Mouse (Mus musculus) hindbrain, embryonic 11.5 days (tissue): ENCODE measurements around the gene Zcwpw1. TPM values are rescaled to one million over a fixed set of nuclear protein-coding genes. Genes with fewer than 3 reads are reported as not detected.

ENCODE experiments used
- ATAC-seq: fragments of 200-750 bp; cut with Nextera tagmentation; 2 replicates; pipeline ENCODE4 v1.8.0; 2017; ENCODE audit warnings: mild to moderate bottlenecking, moderate TSS enrichment, moderate library complexity; ENCODE audit not compliant: low FRiP score
- DNase-seq: peaks from one replicate; pipeline ENCODE4 v3.0.0-alpha.2; 2015; ENCODE audit warnings: low spot score
- H3K27ac ChIP-seq: fragments of 300-500 bp; sonication (generic); 2 replicates; pipeline ENCODE4 v1.5.1; 2014; ENCODE audit warnings: mild to moderate bottlenecking, low read depth, low read length
- H3K27me3 ChIP-seq: fragments of 300-500 bp; sonication (generic); 2 replicates; pipeline ENCODE4 v1.6.1; 2014; ENCODE audit warnings: mild to moderate bottlenecking, low read length, moderate library complexity, mixed read lengths; ENCODE audit not compliant: control insufficient read depth, insufficient read depth
- H3K36me3 ChIP-seq: fragments of 300-500 bp; sonication (generic); 2 replicates; pipeline ENCODE4 v1.6.1; 2014; ENCODE audit warnings: mild to moderate bottlenecking, low read length, moderate library complexity, mixed read lengths; ENCODE audit not compliant: control insufficient read depth, insufficient read depth
- H3K4me1 ChIP-seq: fragments of 300-500 bp; sonication (generic); replicated peaks from 2 replicates; pipeline ENCODE4 v1.6.1; 2014; ENCODE audit warnings: low read length, mixed read lengths; ENCODE audit not compliant: control insufficient read depth, insufficient read depth
- H3K4me2 ChIP-seq: fragments of 300-500 bp; sonication (generic); replicated peaks from 2 replicates; pipeline ENCODE4 v1.6.1; 2014; ENCODE audit warnings: mild to moderate bottlenecking, low read depth, low read length
- H3K4me3 ChIP-seq: fragments of 300-500 bp; sonication (generic); 2 replicates; pipeline ENCODE4 v1.5.1; 2014; ENCODE audit warnings: low read depth, low read length
- H3K9ac ChIP-seq: fragments of 300-500 bp; sonication (generic); 2 replicates; pipeline ENCODE4 v1.6.1; 2014; ENCODE audit warnings: low read depth, low read length
- H3K9me3 ChIP-seq: fragments of 300-500 bp; sonication (generic); 2 replicates; pipeline ENCODE4 v1.6.1; 2016; ENCODE audit warnings: low read length; ENCODE audit not compliant: control insufficient read depth
- WGBS: fragments of 180-500 bp; shearing (Covaris S2); extraction: QIAGEN DNeasy Blood & Tissue Kit; methylation state at CpG from one replicate; pipeline ENCODE4 v1.1.7; 2014; 5-methylcytosine and 5-hydroxymethylcytosine counted together
- polyA plus RNA-seq: library from polyadenylated mRNA; unstranded; fragments of >200 nt; fragmentation: Nextera tagmentation; extraction: Ambion mirVana; gene quantifications from 2 replicates; pipeline ENCODE4 v1.2.1, GENCODE M21; 2014

The Zcwpw1 gene
- polyA plus RNA-seq, result 13.5 and 17.2 TPM in 2 replicates

- Histone ChIP-seq H3K4me3 (peak within 1 kb of the TSS; percentile 86), H3K4me2 (peak within 1 kb of the TSS; percentile 87), H3K9me3 (no peaks in the 10 kb centered on the region), H3K27ac (peak within 1 kb of the TSS; percentile 99), H3K4me1 (peaks cover 21% of the 10 kb centered on the region), H3K9ac (peak within 1 kb of the TSS; percentile 94), H3K36me3 (peaks cover 3% of the 10 kb centered on the region; the same call in 1 of the 2 replicates), H3K27me3 (no peaks in the 10 kb centered on the region)
- peak; percentile 63 for ATAC-seq
- WGBS, result under 1% methylated on average over 48 of the region's 48 CpGs
- peak; percentile 98 for DNase-seq
Measured at GRCm38 (mm10) chr5:137787151-137787928, at the start of gene Zcwpw1, which contains the start of gene Mepce. Gene Zcwpw1 (plus strand): TSS chr5:137787798. Gene Mepce (minus strand): TSS chr5:137787655.

- Histone ChIP-seq H3K4me3 (no peak overlapping the region; the same call in 1 of the 2 replicates), H3K9me3 (no peaks in the 10 kb centered on the region), H3K36me3 (no peaks in the 10 kb centered on the region), H3K27me3 (no peaks in the 10 kb centered on the region), H3K4me2 (peak overlapping the region; percentile 15; the same call in 1 of the 2 replicates), H3K9ac (0 out of 2 replicates have a peak overlapping the region, but pooled peaks have one; percentile 20), H3K27ac (no peak overlapping the region; the same call in 1 of the 2 replicates), H3K4me1 (peaks cover 26% of the 10 kb centered on the region)
- WGBS, result 52% methylated on average over 5 of the region's 5 CpGs
- DNase-seq (no peak), ATAC-seq (no peak)
Measured at GRCm38 (mm10) chr5:137738516-137738915, 49.1 kb upstream of the Zcwpw1 start.

GRCm38 (mm10) chr5:137739471-137739870, 48.1 kb upstream of the Zcwpw1 start:
- Histone ChIP-seq H3K4me1 (peaks cover 22% of the 10 kb centered on the region), H3K9me3 (no peaks in the 10 kb centered on the region), H3K27ac (peak overlapping the region; percentile 4; the same call in 1 of the 2 replicates), H3K27me3 (no peaks in the 10 kb centered on the region), H3K4me3 (peak overlapping the region; percentile 62), H3K36me3 (no peaks in the 10 kb centered on the region), H3K9ac (peak overlapping the region; percentile 60), H3K4me2 (peak overlapping the region; percentile 92)
- DNase-seq (no peak), ATAC-seq (no peak)
- 51% methylated on average over 9 of the region's 9 CpGs for WGBS

GRCm38 (mm10) chr5:137740506-137740905, 47.1 kb upstream of the Zcwpw1 start:
- Histone ChIP-seq H3K4me2 (peak overlapping the region; percentile 92), H3K4me1 (peaks cover 12% of the 10 kb centered on the region), H3K27ac (peak overlapping the region; percentile 48; the same call in 1 of the 2 replicates), H3K36me3 (no peaks in the 10 kb centered on the region), H3K4me3 (peak overlapping the region; percentile 62), H3K9me3 (no peaks in the 10 kb centered on the region), H3K27me3 (no peaks in the 10 kb centered on the region), H3K9ac (peak overlapping the region; percentile 68)
- WGBS, result 9% methylated on average over 10 of the region's 11 CpGs
- DNase-seq, result no peak
- 0 out of 2 replicates have a peak, but pooled peaks have one; percentile 17 for ATAC-seq

GRCm38 (mm10) chr5:137741023-137741931, 46.3 kb upstream of the Zcwpw1 start, which contains the start of gene Nyap1:
Gene Nyap1 (minus strand): TSS chr5:137741607.
- no peaks in the 10 kb centered on the region for H3K9me3 ChIP-seq
- H3K9ac ChIP-seq, result peak within 1 kb of the TSS; percentile 68
- under 1% methylated on average over 57 of the region's 71 CpGs for WGBS
- H3K27ac ChIP-seq, result peak within 1 kb of the TSS; percentile 48; the same call in 1 of the 2 replicates
- H3K4me3 ChIP-seq, result peak within 1 kb of the TSS; percentile 62
- no peaks in the 10 kb centered on the region for H3K36me3 ChIP-seq
- H3K4me1 ChIP-seq, result peaks cover 12% of the 10 kb centered on the region
- ATAC-seq (peak; percentile 87), DNase-seq (peak; percentile 92)
- peak within 1 kb of the TSS; percentile 92 for H3K4me2 ChIP-seq
- H3K27me3 ChIP-seq, result no peaks in the 10 kb centered on the region

- Histone ChIP-seq H3K4me2 (peak overlapping the region; percentile 92; the same call in 1 of the 2 replicates), H3K9me3 (no peaks in the 10 kb centered on the region), H3K36me3 (no peaks in the 10 kb centered on the region), H3K27me3 (no peaks in the 10 kb centered on the region), H3K27ac (no peak overlapping the region), H3K4me3 (peak overlapping the region; percentile 62), H3K4me1 (peaks cover 12% of the 10 kb centered on the region), H3K9ac (no peak overlapping the region)
- 76% methylated on average over 10 of the region's 10 CpGs for WGBS
- DNase-seq (no peak), ATAC-seq (no peak)
Measured at GRCm38 (mm10) chr5:137742048-137742447, 45.5 kb upstream of the Zcwpw1 start.

- Histone ChIP-seq H3K36me3 (no peaks in the 10 kb centered on the region), H3K4me1 (peaks cover 17% of the 10 kb centered on the region), H3K9me3 (no peaks in the 10 kb centered on the region), H3K9ac (no peak overlapping the region), H3K4me3 (no peak overlapping the region), H3K4me2 (no peak overlapping the region), H3K27ac (no peak overlapping the region), H3K27me3 (no peaks in the 10 kb centered on the region)
- ATAC-seq (no peak), DNase-seq (no peak)
- WGBS, result 90% methylated on average over 6 of the region's 6 CpGs
Measured at GRCm38 (mm10) chr5:137742836-137743235, 44.8 kb upstream of the Zcwpw1 start.

- Histone ChIP-seq H3K9me3 (no peaks in the 10 kb centered on the region), H3K4me2 (no peak overlapping the region), H3K36me3 (no peaks in the 10 kb centered on the region), H3K9ac (no peak overlapping the region), H3K4me1 (peaks cover 13% of the 10 kb centered on the region), H3K4me3 (no peak overlapping the region), H3K27ac (no peak overlapping the region), H3K27me3 (no peaks in the 10 kb centered on the region)
- ATAC-seq (no peak), DNase-seq (no peak)
- WGBS, result 90% methylated on average over 7 of the region's 7 CpGs
Measured at GRCm38 (mm10) chr5:137744197-137744596, 43.4 kb upstream of the Zcwpw1 start.
